Mouse (Mus musculus) kidney, adult 8-10 months (tissue): ENCODE measurements at regions not wholly inside any gene's neighbourhood (a gene's known extent, or its start where the extent isn't known, plus 50 kb on each side); places are given as distances from the start of the nearest gene placed in this dataset.

ENCODE experiments used
- DNase-seq, 2 experiments: peaks; one replicate each; pipeline ENCODE4 v3.0.0; 2022

DNA sequence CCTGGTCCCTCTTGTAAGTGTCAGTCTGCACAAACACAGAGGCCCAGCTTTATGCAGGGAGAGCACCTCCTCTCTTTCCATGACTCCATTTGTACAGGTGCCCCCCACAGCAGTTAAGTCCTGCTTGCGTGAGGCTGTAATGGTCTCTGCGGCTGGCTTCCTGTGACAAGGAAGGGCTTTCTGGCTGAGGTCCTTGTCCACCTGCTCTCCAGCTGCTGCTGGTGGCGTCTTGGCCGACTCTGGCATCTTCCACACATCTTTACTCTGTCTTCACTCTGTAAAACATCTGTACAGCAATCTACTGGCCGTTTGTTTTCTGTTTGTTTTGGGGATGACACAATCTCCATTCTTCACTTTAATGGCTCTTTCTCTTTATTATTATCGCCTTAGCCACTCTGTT is 60.8 kb downstream of the Rpusd4 start:
- no peak for DNase-seq

- no peak for DNase-seq
Observed at GRCm38 (mm10) chr9:35330386-35330785, 62.7 kb downstream of the Rpusd4 start.

- DNase-seq: peak; percentile 54 to 56
Observed at GRCm38 (mm10) chr9:35331241-35331680, 63.6 kb downstream of the Rpusd4 start.

- DNase-seq: no peak
Observed at GRCm38 (mm10) chr9:35332688-35333630, 65.3 kb downstream of the Rpusd4 start.

DNA sequence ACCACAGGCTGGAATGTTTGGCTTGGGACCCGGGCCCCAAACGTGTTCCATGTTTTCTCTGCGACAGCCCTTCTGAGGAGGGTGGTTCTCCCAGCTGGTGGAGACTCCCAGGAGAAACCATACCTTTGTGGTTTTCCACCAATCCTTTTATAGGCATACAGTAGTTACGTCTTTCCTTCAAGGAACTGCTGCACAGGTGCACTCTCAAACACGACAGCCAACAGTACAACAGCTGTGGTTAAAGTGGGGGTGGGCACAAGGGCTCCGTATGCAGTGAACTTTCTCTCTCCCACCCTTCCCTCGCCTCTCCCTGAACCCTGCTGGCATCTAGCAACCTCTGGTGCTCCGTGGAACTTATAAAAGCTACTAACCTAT is 66.0 kb downstream of the Rpusd4 start:
- DNase-seq: no peak

- DNase-seq: no peak
Observed at GRCm38 (mm10) chr9:35334536-35334935, 66.9 kb downstream of the Rpusd4 start.

DNA sequence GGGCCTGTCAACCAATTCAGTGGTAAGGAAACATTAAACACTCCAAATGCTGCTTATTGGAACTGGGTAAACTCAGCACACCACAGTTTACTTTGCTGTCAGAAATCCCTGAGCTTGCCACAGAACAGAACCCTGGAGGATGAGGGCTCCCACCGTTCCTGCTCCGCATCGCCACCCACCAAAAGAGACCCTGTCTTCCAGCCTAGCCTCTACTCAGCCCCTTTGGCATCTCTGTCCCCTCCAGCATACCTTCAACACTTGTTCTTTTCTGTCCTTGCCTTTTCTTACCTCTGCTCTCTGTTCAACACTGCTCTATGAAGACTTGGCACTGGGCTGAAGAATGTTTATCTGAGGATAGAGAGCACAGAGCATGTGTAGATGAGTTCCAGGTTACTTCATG is 67.5 kb downstream of the Rpusd4 start:
- DNase-seq: no peak

DNA sequence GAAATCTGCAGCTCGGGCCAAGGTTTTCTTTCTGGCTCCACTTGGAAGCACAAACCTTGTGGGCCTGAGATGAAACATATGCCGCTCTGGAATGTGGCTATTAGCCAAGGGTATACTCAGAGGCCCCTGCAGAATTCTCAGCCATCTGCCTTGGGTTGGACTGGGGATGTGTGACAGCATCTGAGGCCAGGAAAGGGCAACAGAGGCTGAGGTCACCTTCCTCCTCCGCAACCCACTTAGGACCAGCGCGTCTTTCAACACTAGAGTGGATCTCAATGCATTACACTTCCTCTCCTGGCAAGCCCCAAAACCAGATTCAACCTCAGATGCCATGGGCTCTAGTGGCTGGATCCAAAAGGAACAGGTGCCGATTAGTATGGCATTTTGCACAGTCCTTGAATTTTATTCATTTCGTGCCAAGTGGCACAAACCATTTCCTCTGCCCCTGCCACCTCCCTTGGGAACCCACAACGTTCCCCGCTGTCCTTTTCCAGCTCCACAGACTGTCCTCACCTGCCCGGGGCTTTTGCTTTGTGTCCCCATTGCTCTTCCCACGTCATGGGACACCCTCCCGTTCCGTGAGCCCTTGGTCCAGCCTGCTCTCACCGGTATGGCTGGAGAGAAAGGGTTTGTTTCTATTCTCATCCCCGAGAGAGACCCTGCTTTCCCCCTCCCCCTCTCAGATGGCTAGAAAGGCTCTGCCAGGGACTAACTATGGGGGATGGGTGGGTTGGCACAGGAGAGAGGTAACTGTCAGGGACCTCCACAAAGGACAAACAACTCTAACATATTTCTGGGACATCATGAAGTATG is 68.4 kb downstream of the Rpusd4 start:
- no peak for DNase-seq

DNA sequence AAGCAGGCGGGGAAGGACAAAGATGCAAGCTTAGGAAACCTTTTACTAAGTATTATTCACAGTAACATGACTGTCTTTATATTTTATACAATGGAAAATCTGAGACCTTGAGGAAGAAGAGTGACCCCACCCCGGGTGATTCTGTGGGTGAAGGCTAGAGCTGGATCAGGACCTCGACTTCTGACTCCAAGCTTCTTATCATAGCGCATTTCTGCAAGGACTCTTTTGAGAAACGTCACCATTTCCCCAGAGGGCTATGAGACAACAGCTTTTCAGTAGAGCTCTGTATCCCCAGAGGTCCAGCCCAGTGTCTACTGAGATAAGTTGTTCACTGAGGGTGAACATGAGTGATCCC is 69.0 kb downstream of the Rpusd4 start:
- no peak for DNase-seq

DNA sequence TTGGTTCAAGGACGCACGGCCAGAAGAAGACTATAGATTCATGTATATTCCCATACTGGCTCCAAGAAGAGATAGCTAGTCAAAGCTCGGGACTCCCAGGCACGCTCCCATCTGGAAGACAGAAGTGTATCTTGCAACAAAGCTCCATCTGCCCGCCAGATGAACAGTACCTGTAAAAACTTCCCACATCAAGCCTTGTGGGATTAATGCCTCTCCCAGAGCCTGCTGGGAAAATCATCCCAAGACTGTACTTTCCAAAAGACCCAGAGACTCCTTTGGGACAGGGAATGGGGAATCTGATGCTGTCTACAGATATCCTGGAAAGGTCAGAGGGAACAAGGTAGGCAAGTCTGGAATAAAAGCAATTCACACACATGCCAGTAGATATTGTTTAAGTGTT is 71.2 kb downstream of the Rpusd4 start:
- DNase-seq: no peak

GRCm38 (mm10) chr9:35339492-35340262 is 72.0 kb downstream of the Rpusd4 start:
- no peak for DNase-seq

GRCm38 (mm10) chr9:35340263-35340573 is 72.6 kb downstream of the Rpusd4 start:
- no peak for DNase-seq

DNA sequence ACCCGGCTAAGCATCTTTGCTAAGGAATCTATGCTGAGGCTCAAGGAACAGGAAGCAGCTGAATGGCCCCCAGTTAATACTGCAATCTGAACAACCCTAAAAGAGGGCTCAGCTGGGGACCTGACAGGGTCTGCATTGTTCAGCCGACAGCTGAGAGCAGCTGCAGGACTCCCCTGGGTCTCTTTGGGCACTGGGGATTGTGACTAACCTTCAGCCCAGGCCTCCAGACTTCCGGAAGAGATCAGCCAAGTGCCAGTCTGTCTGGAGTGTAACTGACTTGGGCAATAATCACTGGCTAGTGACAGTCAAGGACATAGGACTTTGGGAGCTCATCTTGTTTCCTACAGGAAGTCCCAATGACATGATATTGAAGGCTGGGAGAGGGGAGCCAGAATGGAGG is 73.1 kb downstream of the Rpusd4 start:
- DNase-seq: no peak

DNA sequence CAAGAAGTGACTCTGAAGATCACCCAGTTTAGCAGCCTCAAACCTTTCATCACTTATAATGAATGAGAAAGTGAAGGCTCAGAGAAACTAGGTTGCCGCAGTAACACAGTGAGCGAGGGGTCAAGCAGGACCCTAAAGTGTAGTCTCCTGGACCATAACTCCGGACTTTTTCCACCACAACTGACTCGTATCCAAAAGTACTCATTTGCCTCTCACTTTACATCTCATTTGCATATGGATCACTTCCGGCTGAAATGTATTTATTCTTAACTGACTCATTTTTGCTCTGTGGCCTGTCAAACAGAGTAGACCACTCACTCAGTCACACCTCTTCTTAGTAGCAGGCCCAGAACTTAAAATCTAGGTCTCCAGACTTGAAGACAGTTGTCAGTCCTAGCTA is 73.7 kb downstream of the Rpusd4 start:
- no peak for DNase-seq

- DNase-seq: no peak
Observed at GRCm38 (mm10) chr9:35342436-35342835, 74.8 kb downstream of the Rpusd4 start.

GRCm38 (mm10) chr9:35343336-35343735 is 75.7 kb downstream of the Rpusd4 start:
- DNase-seq: no peak

GRCm38 (mm10) chr9:35344374-35344773 is 76.6 kb upstream of the Cdon start:
- no peak for DNase-seq

GRCm38 (mm10) chr9:35346378-35346777 is 74.5 kb upstream of the Cdon start:
- DNase-seq: no peak

- no peak for DNase-seq
Observed at GRCm38 (mm10) chr9:35350046-35350552, 70.8 kb upstream of the Cdon start.

- no peak for DNase-seq
Observed at GRCm38 (mm10) chr9:35351576-35351975, 69.4 kb upstream of the Cdon start.

- no peak for DNase-seq
Observed at GRCm38 (mm10) chr9:35354652-35355130, 66.2 kb upstream of the Cdon start.

DNA sequence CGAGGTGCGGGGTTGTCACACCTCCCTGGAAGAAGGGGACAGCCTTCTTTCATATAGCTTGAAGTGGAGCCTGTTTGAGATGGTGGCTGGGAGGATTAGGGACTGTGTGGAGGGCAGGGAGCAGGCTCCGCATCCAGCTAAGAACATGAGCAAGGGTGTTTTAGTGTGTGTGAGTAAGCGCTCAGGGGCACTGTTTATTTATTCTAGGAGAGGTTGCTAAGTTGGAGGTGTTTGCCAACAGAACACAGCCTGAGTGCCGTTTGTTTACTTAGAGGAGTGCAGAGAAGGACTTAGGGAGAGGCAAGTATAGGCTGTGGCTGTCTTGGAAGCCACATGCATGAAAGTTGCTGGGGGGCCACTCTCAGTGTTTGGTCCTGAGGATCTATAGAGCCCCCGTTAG is 61.2 kb upstream of the Cdon start:
- DNase-seq: no peak
